Mouse (Mus musculus) layer of hippocampus, adult 9-10 months (tissue): ENCODE data around the gene Fbxo22.
"Not testable (repeated sequence)": the region's sequence is repeated elsewhere in the genome, so short reads cannot be mapped to it uniquely, and the experiment has no call there.

Source experiments
- DNase-seq: peaks from one replicate; pipeline ENCODE4 v3.0.0; 2022; ENCODE audit warnings: low spot score

Gene Fbxo22

GRCm38 (mm10) chr9:55208790-55209481 is at the start of gene Fbxo22:
Gene Fbxo22, plus strand, starts transcription at chr9:55208925.
- DNase-seq: no peak

GRCm38 (mm10) chr9:55170655-55171412 is 37.9 kb upstream of the Fbxo22 start:
- DNase-seq: no peak

GRCm38 (mm10) chr9:55172195-55172685 is 36.5 kb upstream of the Fbxo22 start:
- no peak for DNase-seq

- DNase-seq: no peak
Measured at GRCm38 (mm10) chr9:55174235-55174634, 34.5 kb upstream of the Fbxo22 start.

GRCm38 (mm10) chr9:55195876-55196275 is 12.8 kb upstream of the Fbxo22 start:
- DNase-seq: no peak

GRCm38 (mm10) chr9:55198260-55198659 is 10.5 kb upstream of the Fbxo22 start:
- DNase-seq: no peak

GRCm38 (mm10) chr9:55199348-55199747 is 9.4 kb upstream of the Fbxo22 start:
- no peak for DNase-seq

GRCm38 (mm10) chr9:55208458-55208789 is 301 bp upstream of the Fbxo22 start:
- DNase-seq: no peak

GRCm38 (mm10) chr9:55211611-55212010 is 2.9 kb downstream of the Fbxo22 start:
- DNase-seq: no peak

GRCm38 (mm10) chr9:55213396-55213795 is 4.7 kb downstream of the Fbxo22 start:
- no peak for DNase-seq

- no peak for DNase-seq
Measured at GRCm38 (mm10) chr9:55215056-55215455, 6.3 kb downstream of the Fbxo22 start.

GRCm38 (mm10) chr9:55215648-55216047 is 6.9 kb downstream of the Fbxo22 start:
- DNase-seq: no peak

GRCm38 (mm10) chr9:55216078-55216477 is 7.4 kb downstream of the Fbxo22 start:
- no peak for DNase-seq

GRCm38 (mm10) chr9:55217381-55217780 is 8.7 kb downstream of the Fbxo22 start:
- DNase-seq: no peak

- no peak for DNase-seq
Measured at GRCm38 (mm10) chr9:55225165-55225737, 16.5 kb downstream of the Fbxo22 start.

GRCm38 (mm10) chr9:55226251-55226650 is 17.5 kb downstream of the Fbxo22 start:
- DNase-seq: no peak

GRCm38 (mm10) chr9:55228149-55228548 is 19.4 kb downstream of the Fbxo22 start:
- DNase-seq: no peak

GRCm38 (mm10) chr9:55229010-55229409 is 20.3 kb downstream of the Fbxo22 start:
- no peak for DNase-seq

GRCm38 (mm10) chr9:55231544-55231943 is 22.8 kb downstream of the Fbxo22 start:
- DNase-seq: no peak

- no peak for DNase-seq
Measured at GRCm38 (mm10) chr9:55232110-55232509, 23.4 kb downstream of the Fbxo22 start.

- DNase-seq: no peak
Measured at GRCm38 (mm10) chr9:55232586-55232985, 23.9 kb downstream of the Fbxo22 start.

GRCm38 (mm10) chr9:55233076-55233475 is 24.4 kb downstream of the Fbxo22 start:
- not testable (repeated sequence) for DNase-seq
